Mouse (Mus musculus) liver, embryonic 12.5 days (tissue): ENCODE data around the gene Urah. TPM values are rescaled to one million over a fixed set of nuclear protein-coding genes. Genes with fewer than 3 reads are reported as not detected.
A peak's percentile ranks its signal among the peaks of the same experiment; 100 is the strongest.

Experiments used
- ATAC-seq: fragments of 200-750 bp; cut with Nextera tagmentation; 2 replicates; pipeline ENCODE4 v1.8.0; 2017; ENCODE audit warnings: moderate number of reproducible peaks, mild to moderate bottlenecking, moderate library complexity
- H3K27ac ChIP-seq: fragments of 300-500 bp; sonication (generic); 2 replicates; pipeline ENCODE4 v1.5.1; 2016; ENCODE audit warnings: mild to moderate bottlenecking
- H3K27me3 ChIP-seq: fragments of 300-500 bp; sonication (generic); replicated peaks from 2 replicates; pipeline ENCODE4 v1.6.1; 2016; ENCODE audit warnings: mild to moderate bottlenecking, moderate library complexity
- H3K36me3 ChIP-seq: fragments of 300-500 bp; sonication (generic); 2 replicates; pipeline ENCODE4 v1.6.1; 2016; ENCODE audit warnings: mild to moderate bottlenecking, moderate library complexity
- H3K4me1 ChIP-seq: fragments of 300-500 bp; sonication (generic); 2 replicates; pipeline ENCODE4 v1.6.1; 2016
- H3K4me2 ChIP-seq: fragments of 300-500 bp; sonication (generic); 2 replicates; pipeline ENCODE4 v1.6.1; 2016; ENCODE audit warnings: mild to moderate bottlenecking, moderate library complexity
- H3K4me3 ChIP-seq: fragments of 300-500 bp; sonication (generic); 2 replicates; pipeline ENCODE4 v1.5.1; 2016; ENCODE audit warnings: mild to moderate bottlenecking, moderate library complexity
- H3K9ac ChIP-seq: fragments of 300-500 bp; sonication (generic); 2 replicates; pipeline ENCODE4 v1.6.1; 2016; ENCODE audit warnings: mild to moderate bottlenecking, moderate library complexity
- H3K9me3 ChIP-seq: fragments of 300-500 bp; sonication (generic); replicated peaks from 2 replicates; pipeline ENCODE4 v1.6.1; 2016; ENCODE audit warnings: mild to moderate bottlenecking, moderate library complexity
- WGBS: fragments of 180-500 bp; shearing (Covaris S2); methylation state at CpG from one replicate; pipeline ENCODE4 v1.1.7; 2016; ENCODE audit not compliant: insufficient replicate concordance; 5-methylcytosine and 5-hydroxymethylcytosine counted together
- polyA plus RNA-seq: library from polyadenylated mRNA; unstranded; fragments of >200 nt; fragmentation: Nextera tagmentation; extraction: Ambion mirVana; gene quantifications from 2 replicates; pipeline ENCODE4 v1.2.1, GENCODE M21; 2016

Gene Urah
- polyA plus RNA-seq, 1 experiment from 2014 or later, result 4.5 TPM

GRCm38 (mm10) chr7:140844905-140845665 is 10.3 kb downstream of the Urah start, which contains the start of gene Scgb1c1:
Gene Scgb1c1 (plus strand): TSS chr7:140845547.
- Histone ChIP-seq H3K4me3 (no peak within 1 kb of the TSS), H3K27me3 (peaks cover 54% of the 10 kb centered on the region), H3K36me3 (no peaks in the 10 kb centered on the region), H3K27ac (no peak within 1 kb of the TSS), H3K4me1 (no peaks in the 10 kb centered on the region), H3K9me3 (no peaks in the 10 kb centered on the region), H3K4me2 (no peak within 1 kb of the TSS), H3K9ac (no peak within 1 kb of the TSS)
- ATAC-seq, result peak; percentile 70
- 28% methylated on average over 14 of the region's 14 CpGs for WGBS

GRCm38 (mm10) chr7:140845683-140846082 is 10.9 kb downstream of the Urah start:
- no peak overlapping the region for H3K27ac ChIP-seq
- no peak overlapping the region for H3K4me2 ChIP-seq
- no peak overlapping the region for H3K4me3 ChIP-seq
- peaks cover 48% of the 10 kb centered on the region for H3K27me3 ChIP-seq
- no peaks in the 10 kb centered on the region for H3K4me1 ChIP-seq
- no peaks in the 10 kb centered on the region for H3K9me3 ChIP-seq
- ATAC-seq, result no peak
- 64% methylated on average over 4 of the region's 4 CpGs for WGBS
- H3K36me3 ChIP-seq, result no peaks in the 10 kb centered on the region
- H3K9ac ChIP-seq, result no peak overlapping the region

- no peak overlapping the region for H3K9ac ChIP-seq
- H3K4me1 ChIP-seq, result no peaks in the 10 kb centered on the region
- no peak overlapping the region for H3K27ac ChIP-seq
- H3K4me2 ChIP-seq, result no peak overlapping the region
- WGBS, result 63% methylated on average over 10 of the region's 10 CpGs
- no peak for ATAC-seq
- peaks cover 38% of the 10 kb centered on the region for H3K27me3 ChIP-seq
- no peak overlapping the region for H3K4me3 ChIP-seq
- H3K36me3 ChIP-seq, result peaks cover 8% of the 10 kb centered on the region
- H3K9me3 ChIP-seq, result no peaks in the 10 kb centered on the region
Observed at GRCm38 (mm10) chr7:140846676-140847075, 11.9 kb downstream of the Urah start.

- peaks cover 21% of the 10 kb centered on the region for H3K36me3 ChIP-seq
- H3K4me1 ChIP-seq, result no peaks in the 10 kb centered on the region
- H3K27ac ChIP-seq, result no peak within 1 kb of the TSS
- H3K9me3 ChIP-seq, result no peaks in the 10 kb centered on the region
- no peak within 1 kb of the TSS for H3K9ac ChIP-seq
- 44% methylated on average over 11 of the region's 11 CpGs for WGBS
- no peak within 1 kb of the TSS for H3K4me3 ChIP-seq
- H3K4me2 ChIP-seq, result no peak within 1 kb of the TSS
- peaks cover 28% of the 10 kb centered on the region for H3K27me3 ChIP-seq
- ATAC-seq, result no peak
Observed at GRCm38 (mm10) chr7:140847755-140848580, 13.2 kb downstream of the Urah start, which contains the start of gene Odf3. Gene Odf3 (plus strand): TSS chr7:140847805.

- Histone ChIP-seq H3K4me1 (peaks cover 1% of the 10 kb centered on the region; the same call in 1 of the 2 replicates), H3K27ac (no peak overlapping the region), H3K36me3 (peaks cover 27% of the 10 kb centered on the region), H3K9ac (no peak overlapping the region), H3K9me3 (no peaks in the 10 kb centered on the region), H3K27me3 (peaks cover 21% of the 10 kb centered on the region), H3K4me3 (no peak overlapping the region), H3K4me2 (no peak overlapping the region)
- ATAC-seq, result no peak
- WGBS, result 78% methylated on average over 10 of the region's 10 CpGs
Observed at GRCm38 (mm10) chr7:140848591-140848990, 13.8 kb downstream of the Urah start.

- no peak overlapping the region for H3K27ac ChIP-seq
- ATAC-seq, result no peak
- H3K4me1 ChIP-seq, result peaks cover 22% of the 10 kb centered on the region
- H3K4me3 ChIP-seq, result no peak overlapping the region
- peaks cover 43% of the 10 kb centered on the region for H3K36me3 ChIP-seq
- H3K9me3 ChIP-seq, result no peaks in the 10 kb centered on the region
- H3K9ac ChIP-seq, result no peak overlapping the region
- no peak overlapping the region for H3K4me2 ChIP-seq
- 89% methylated on average over 4 of the region's 4 CpGs for WGBS
- 0 out of 2 replicates have a peak, but pooled peaks cover 3% of the 10 kb centered on the region for H3K27me3 ChIP-seq
Observed at GRCm38 (mm10) chr7:140851916-140852315, 17.1 kb downstream of the Urah start.

- H3K9ac ChIP-seq, result 0 out of 2 replicates have a peak overlapping the region, but pooled peaks have one; percentile 32
Observed at GRCm38 (mm10) chr7:140853386-140853785, 18.6 kb downstream of the Urah start.

GRCm38 (mm10) chr7:140854483-140854882 is 19.7 kb downstream of the Urah start:
- no peak overlapping the region for H3K27ac ChIP-seq
- peaks cover 42% of the 10 kb centered on the region for H3K4me1 ChIP-seq
- peak overlapping the region; percentile 96; the same call in 1 of the 2 replicates for H3K4me2 ChIP-seq
- no peaks in the 10 kb centered on the region for H3K9me3 ChIP-seq
- H3K27me3 ChIP-seq, result no peaks in the 10 kb centered on the region
- WGBS, result 93% methylated on average over 18 of the region's 18 CpGs
- no peak overlapping the region for H3K9ac ChIP-seq
- peaks cover 57% of the 10 kb centered on the region for H3K36me3 ChIP-seq
- H3K4me3 ChIP-seq, result peak overlapping the region; percentile 89; the same call in 1 of the 2 replicates
- ATAC-seq, result no peak

More at GRCm38 (mm10) chr7:140853386-140853785, 18.6 kb downstream of the Urah start:
- Histone ChIP-seq H3K4me2 (0 out of 2 replicates have a peak overlapping the region, but pooled peaks have one; percentile 12), H3K4me1 (peaks cover 31% of the 10 kb centered on the region), H3K9me3 (no peaks in the 10 kb centered on the region), H3K36me3 (peaks cover 46% of the 10 kb centered on the region), H3K27me3 (no peaks in the 10 kb centered on the region), H3K4me3 (no peak overlapping the region), H3K27ac (peak overlapping the region; percentile 28; the same call in 1 of the 2 replicates)
- ATAC-seq, result no peak
- 73% methylated on average over 9 of the region's 9 CpGs for whole genome bisulfite sequencing

GRCm38 (mm10) chr7:140855181-140855580 is 20.4 kb downstream of the Urah start:
- peak overlapping the region; percentile 89 for H3K4me3 ChIP-seq
- H3K4me1 ChIP-seq, result peaks cover 44% of the 10 kb centered on the region
- peak overlapping the region; percentile 98 for H3K27ac ChIP-seq
- peaks cover 64% of the 10 kb centered on the region for H3K36me3 ChIP-seq
- peak overlapping the region; percentile 96 for H3K4me2 ChIP-seq
- peak overlapping the region; percentile 87 for H3K9ac ChIP-seq
- 65% methylated on average over 9 of the region's 9 CpGs for WGBS
- no peaks in the 10 kb centered on the region for H3K27me3 ChIP-seq
- H3K9me3 ChIP-seq, result no peaks in the 10 kb centered on the region
- no peak for ATAC-seq

- Histone ChIP-seq H3K36me3 (peaks cover 70% of the 10 kb centered on the region), H3K9me3 (no peaks in the 10 kb centered on the region), H3K27me3 (no peaks in the 10 kb centered on the region), H3K4me3 (peak within 1 kb of the TSS; percentile 89), H3K4me1 (peaks cover 44% of the 10 kb centered on the region), H3K9ac (peak within 1 kb of the TSS; percentile 87), H3K27ac (peak within 1 kb of the TSS; percentile 98), H3K4me2 (peak within 1 kb of the TSS; percentile 96)
- ATAC-seq, result peak; percentile 77
- under 1% methylated on average over 51 of the region's 51 CpGs for WGBS
Observed at GRCm38 (mm10) chr7:140855860-140856784, 21.3 kb downstream of the Urah start, which contains the start of gene Gm45785. Gene Gm45785 (minus strand): TSS chr7:140856331.
